Mouse (Mus musculus) liver, embryonic 14.5 days (tissue): ENCODE results near the gene Ppm1e.

ENCODE experiments used
- CTCF ChIP-seq: IDR thresholded peaks from 2 replicates; pipeline ENCODE4 v1.5.1; 2016; ENCODE audit warnings: antibody characterized with exemption, low read depth, control low read depth
- EP300 ChIP-seq: IDR thresholded peaks from 2 replicates; pipeline ENCODE4 v1.6.1; 2016; ENCODE audit warnings: antibody characterized with exemption, low read depth

DNA sequence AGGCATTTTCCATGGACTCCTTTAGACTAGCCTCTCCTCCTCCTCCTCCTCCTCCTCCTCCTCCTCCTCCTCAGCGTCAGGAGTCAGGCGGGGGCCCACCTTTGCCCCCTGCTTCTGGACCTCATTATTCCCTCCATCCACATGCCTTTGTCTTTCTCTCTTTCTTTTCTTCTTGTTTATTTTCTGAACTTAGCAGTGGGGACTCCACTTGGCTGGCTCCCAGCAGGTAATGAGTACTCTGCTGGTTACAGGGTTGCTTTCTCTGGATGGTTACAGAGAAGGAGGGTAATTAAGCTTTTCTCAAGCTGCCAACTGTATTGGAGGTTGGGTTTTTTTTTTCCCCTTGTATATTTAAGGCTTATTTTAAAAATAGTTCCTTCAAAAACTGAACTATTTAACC is 87.9 kb downstream of the Ppm1e start:
- no peak for TF ChIP-seq CTCF
- TF ChIP-seq EP300, result no peak
